Comparison of ENCODE assay signal across 13 mouse cellular contexts in the genomic region with DNA sequence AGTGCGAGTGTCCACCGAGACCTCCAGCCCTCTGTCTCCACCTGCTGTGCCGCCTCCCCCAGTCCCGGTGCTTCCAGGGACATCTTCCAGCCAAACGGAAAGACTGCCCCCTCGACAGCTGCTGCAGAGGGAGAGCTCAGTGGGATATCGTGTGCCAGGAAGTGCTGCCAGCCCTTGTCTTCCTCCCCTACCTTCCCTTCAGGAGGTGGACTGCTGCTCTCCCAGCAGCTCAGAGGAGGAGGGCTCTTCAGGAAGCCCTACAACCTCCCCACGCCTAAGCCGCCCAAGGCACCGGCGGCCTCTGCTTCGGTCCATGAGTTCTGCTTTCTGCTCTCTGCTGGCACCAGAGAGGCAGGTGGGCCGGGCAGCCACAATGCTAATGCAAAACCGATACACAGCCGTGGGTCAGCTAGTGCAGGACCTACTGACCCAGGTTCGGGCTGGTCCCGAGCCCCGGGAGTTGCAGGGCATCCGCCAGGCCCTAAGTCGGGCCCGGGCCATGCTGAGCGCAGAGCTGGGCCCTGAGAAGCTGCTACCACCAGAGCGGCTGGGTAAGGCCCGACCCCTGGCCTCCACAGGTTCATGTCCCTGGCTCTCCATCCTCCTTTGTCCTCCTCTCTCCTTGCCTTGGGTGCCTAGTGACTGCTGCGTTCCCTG. TPM values are rescaled to one million over a fixed set of nuclear protein-coding genes. Genes with fewer than 3 reads are reported as not detected.
DNase-seq lines count a peak whose midpoint lies in the region; ATAC-seq and TF ChIP-seq lines count a peak whose summit lies in the region.
"Had no signal": no experiment of that assay in that cellular context is flagged by ENCODE, and none has a peak within 500 bp of the region (broad histone marks: within the 10 kb centered on the region; RNA-seq: fewer than 3 reads in every experiment).

No protein-coding gene starts in this region.

- intact Hi-C loops in gastrocnemius, adult 2 months (cut with DNase I): no loop called here

- H3K4me3 ChIP-seq in gastrocnemius, adult 2 months: peak overlapping the region; percentile 5; the same call in 1 of the 2 replicates
- H3K4me3 ChIP-seq in testis, adult 2 months (ENCODE audit: control insufficient read depth, low read depth, low read length): peak overlapping the region; percentile 54
- H3K4me3 ChIP-seq: neural tube, embryonic 13.5 days had no signal

- no peak for TF ChIP-seq POLR2A in testis, adult 2 months (IDR thresholded peaks at IDR 0.05; ENCODE audit: control insufficient read depth, low read depth, low read length)

- no peaks in the 10 kb centered on the region for H3K36me3 ChIP-seq in testis, adult 2 months (ENCODE audit: control insufficient read depth, insufficient read depth, low read length)

- ATAC-seq in activated CD4-positive, CD25-positive, alpha-beta regulatory T cell, adult 4 months: no peak
- ATAC-seq: CD4-positive, CD25-positive, alpha-beta regulatory T cell, adult 4 months had no signal

- H3K27ac ChIP-seq in gastrocnemius, adult 2 months: no peak overlapping the region
- H3K27ac ChIP-seq in testis, adult 2 months (ENCODE audit: control insufficient read depth, insufficient read depth, low read depth, low read length): no peak overlapping the region
- H3K27ac ChIP-seq: neural tube, embryonic 13.5 days had no signal

- H3K27me3 ChIP-seq in testis, adult 2 months (ENCODE audit: control insufficient read depth, insufficient read depth, low read length): no peaks in the 10 kb centered on the region

- TF ChIP-seq CTCF in gastrocnemius, adult 2 months (IDR thresholded peaks at IDR 0.05): no peak
- no peak for TF ChIP-seq CTCF in testis, adult 2 months (IDR thresholded peaks at IDR 0.05; ENCODE audit: control insufficient read depth, insufficient read depth, insufficient replicate concordance, low read depth, low read length)

- peak; percentile 55 for DNase-seq in gastrocnemius, adult 2 months
- no peak for DNase-seq in gastrocnemius, postnatal 4 days (ENCODE audit: low spot score in 2 of 2)
- peak; percentile 55 to 65 for DNase-seq in layer of hippocampus, adult 18-20 months (ENCODE audit: low spot score in 2 of 2)
- DNase-seq in layer of hippocampus, adult 9-10 months (ENCODE audit: low spot score): no peak
- DNase-seq in testis, postnatal 14 days (ENCODE audit: low spot score): no peak
- no peak for DNase-seq in spleen, postnatal 36 days (ENCODE audit: low spot score in 2 of 2)
- DNase-seq: kidney, adult 8-10 months; lung, postnatal 10 days had no signal

- peaks cover 6% of the 10 kb centered on the region for H3K4me1 ChIP-seq in testis, adult 2 months (ENCODE audit: control insufficient read depth, insufficient read depth, low read length)

RNA-seq across cellular contexts. Expression of a gene that starts 2.0 kb away (rescaled TPM):
- total RNA-seq in gastrocnemius, adult 2 months (2021): 1 to 10 TPM in 1 of 2 experiments, under 1 TPM in 1; 0.99 to 1.3 TPM
- 1 to 10 TPM; 3.4 to 3.5 TPM for total RNA-seq in gastrocnemius, postnatal 4 days (2021)
- 100 to 1,000 TPM; 106 to 107 TPM for total RNA-seq in layer of hippocampus, adult 18-20 months (2021)
- polyA plus RNA-seq in testis, adult 2 months (2012; rRNA removed): 27.1 and 27.5 TPM in 2 replicates
- polyA plus RNA-seq in activated CD4-positive, CD25-positive, alpha-beta regulatory T cell, adult 4 months (2017; shearing (Covaris generic)): under 1 TPM in 1 of 2 experiments, not detected in 1; 0.13 TPM

RNA-seq across cellular contexts. Expression of a gene that starts 11.1 kb away (rescaled TPM):
- 10 to 100 TPM; 14.7 to 15.1 TPM for total RNA-seq in gastrocnemius, adult 2 months (2021)
- total RNA-seq in gastrocnemius, postnatal 4 days (2021): 10 to 100 TPM; 18.3 to 19.6 TPM
- total RNA-seq in layer of hippocampus, adult 18-20 months (2021): 10 to 100 TPM; 22.4 to 23.2 TPM
- 200 and 216 TPM in 2 replicates for polyA plus RNA-seq in testis, adult 2 months (2012; rRNA removed)
- polyA plus RNA-seq in activated CD4-positive, CD25-positive, alpha-beta regulatory T cell, adult 4 months (2017; shearing (Covaris generic)): 100 to 1,000 TPM in 1 of 2 experiments, 10 to 100 TPM in 1; 91.4 to 102 TPM

RNA-seq across cellular contexts. Expression of a gene that starts 13.6 kb away (rescaled TPM):
- under 1 TPM; 0.46 to 0.59 TPM for total RNA-seq in gastrocnemius, adult 2 months (2021)
- total RNA-seq in gastrocnemius, postnatal 4 days (2021): under 1 TPM in 1 of 2 experiments, not detected in 1; 0.29 TPM
- 1 to 10 TPM; 6.2 to 6.7 TPM for total RNA-seq in layer of hippocampus, adult 18-20 months (2021)
- polyA plus RNA-seq in testis, adult 2 months (2012; rRNA removed): 0.61 and 0.98 TPM in 2 replicates
- polyA plus RNA-seq in activated CD4-positive, CD25-positive, alpha-beta regulatory T cell, adult 4 months (2017; shearing (Covaris generic)): under 1 TPM; 0.40 to 0.68 TPM
- total RNA-seq: common myeloid progenitor, adult 5-6 weeks had no signal

RNA-seq across cellular contexts. Expression of a gene that starts 13.7 kb away (rescaled TPM):
- 10 to 100 TPM; 20.0 to 22.4 TPM for total RNA-seq in gastrocnemius, adult 2 months (2021)
- 10 to 100 TPM; 28.5 to 31.4 TPM for total RNA-seq in gastrocnemius, postnatal 4 days (2021)
- total RNA-seq in layer of hippocampus, adult 18-20 months (2021): 100 to 1,000 TPM; 114 to 120 TPM
- 3.7 and 4.2 TPM in 2 replicates for polyA plus RNA-seq in testis, adult 2 months (2012; rRNA removed)
- polyA plus RNA-seq in activated CD4-positive, CD25-positive, alpha-beta regulatory T cell, adult 4 months (2017; shearing (Covaris generic)): 10 to 100 TPM; 10.5 to 13.4 TPM

RNA-seq across cellular contexts. Expression of a gene that starts 15.6 kb away (rescaled TPM):
- total RNA-seq in gastrocnemius, adult 2 months (2021): 10 to 100 TPM in 1 of 2 experiments, 1 to 10 TPM in 1; 9.5 to 15.1 TPM
- total RNA-seq in gastrocnemius, postnatal 4 days (2021): 100 to 1,000 TPM; 108 to 113 TPM
- total RNA-seq in layer of hippocampus, adult 18-20 months (2021): 1 to 10 TPM; 1.7 to 1.8 TPM
- polyA plus RNA-seq in testis, adult 2 months (2012; rRNA removed): 2.5 and 2.9 TPM in 2 replicates
- not detected for polyA plus RNA-seq in activated CD4-positive, CD25-positive, alpha-beta regulatory T cell, adult 4 months (2017; shearing (Covaris generic))
- polyA plus RNA-seq: CD4-positive, CD25-positive, alpha-beta regulatory T cell, adult 4 months had no signal

Comparison
In these comparisons a context has a peak if more than half of its experiments do, and no peak if none do; other contexts are left out.
1. DNase-seq: peak in gastrocnemius, adult 2 months (single experiment) and layer of hippocampus, adult 18-20 months (2 of 2); none in gastrocnemius, postnatal 4 days (0 of 2), layer of hippocampus, adult 9-10 months (single experiment), testis, postnatal 14 days (single experiment) and spleen, postnatal 36 days (0 of 2).
2. RNA of a gene that starts 2.0 kb away (total RNA-seq): 106 to 107 TPM in layer of hippocampus, adult 18-20 months; 3.4 to 3.5 TPM in gastrocnemius, postnatal 4 days and 0.99 to 1.3 TPM in gastrocnemius, adult 2 months; every median in the first group is over 10 times any median in the second.
3. RNA of a gene that starts 13.6 kb away (total RNA-seq): 6.2 to 6.7 TPM in layer of hippocampus, adult 18-20 months; 0.46 to 0.59 TPM in gastrocnemius, adult 2 months and 0.29 TPM in gastrocnemius, postnatal 4 days; every median in the first group is over 4 times any median in the second.